Mouse (Mus musculus) stomach, postnatal 0 days (tissue): ENCODE data around the gene Dnajb1. TPM values are rescaled to one million over a fixed set of nuclear protein-coding genes. Genes with fewer than 3 reads are reported as not detected.

Experiments used
- ATAC-seq: fragments of 200-750 bp; cut with Nextera tagmentation; 2 replicates; pipeline ENCODE4 v1.8.0; 2017; ENCODE audit not compliant: low FRiP score, low TSS enrichment
- DNase-seq: peaks from one replicate; pipeline ENCODE4 v3.0.0-alpha.2; 2016; ENCODE audit warnings: low spot score
- H3K27ac ChIP-seq: fragments of 300-500 bp; sonication (generic); replicated peaks from 2 replicates; pipeline ENCODE4 v1.5.1; 2014; ENCODE audit warnings: mild to moderate bottlenecking, control low read depth
- H3K27me3 ChIP-seq: fragments of 300-500 bp; sonication (generic); 2 replicates; pipeline ENCODE4 v1.6.1; 2014; ENCODE audit warnings: low read length; ENCODE audit not compliant: control insufficient read depth, insufficient read depth
- H3K36me3 ChIP-seq: fragments of 300-500 bp; sonication (generic); 2 replicates; pipeline ENCODE4 v1.6.1; 2014; ENCODE audit warnings: low read length, mixed read lengths; ENCODE audit not compliant: control insufficient read depth, insufficient read depth
- H3K4me1 ChIP-seq: fragments of 300-500 bp; sonication (generic); replicated peaks from 2 replicates; pipeline ENCODE4 v1.6.1; 2014; ENCODE audit warnings: antibody characterized with exemption; ENCODE audit not compliant: control insufficient read depth, insufficient read depth
- H3K4me2 ChIP-seq: fragments of 300-500 bp; sonication (generic); replicated peaks from 2 replicates; pipeline ENCODE4 v1.6.1; 2014; ENCODE audit warnings: low read depth, mild to moderate bottlenecking, control low read depth, moderate library complexity
- H3K4me3 ChIP-seq: fragments of 300-500 bp; sonication (generic); 2 replicates; pipeline ENCODE4 v1.5.1; 2014; ENCODE audit warnings: low read depth, low read length, control low read depth
- H3K9ac ChIP-seq: fragments of 300-500 bp; sonication (generic); 2 replicates; pipeline ENCODE4 v1.6.1; 2014; ENCODE audit warnings: mild to moderate bottlenecking, low read length, control low read depth, mixed read lengths
- H3K9me3 ChIP-seq: fragments of 300-500 bp; sonication (generic); 2 replicates; pipeline ENCODE4 v1.6.1; 2016; ENCODE audit warnings: low read length; ENCODE audit not compliant: control insufficient read depth
- CTCF ChIP-seq: IDR thresholded peaks from 2 replicates; pipeline ENCODE4 v1.5.1; 2016; ENCODE audit warnings: antibody characterized with exemption, low read depth, mild to moderate bottlenecking, moderate library complexity
- EP300 ChIP-seq: optimal IDR thresholded peaks from 2 replicates; pipeline ENCODE3; 2016; ENCODE audit warnings: antibody characterized with exemption
- WGBS: fragments of 180-500 bp; shearing (Covaris S2); extraction: QIAGEN DNeasy Blood & Tissue Kit; methylation state at CpG from one replicate; pipeline ENCODE4 v1.1.7; 2014; 5-methylcytosine and 5-hydroxymethylcytosine counted together
- polyA plus RNA-seq: library from polyadenylated mRNA; unstranded; fragments of >200 nt; fragmentation: Nextera tagmentation; extraction: Ambion mirVana; gene quantifications from 2 replicates; pipeline ENCODE4 v1.2.1, GENCODE M21; 2015

The Dnajb1 gene
- polyA plus RNA-seq, 1 experiment from 2014 or later, result 36.9 TPM

GRCm38 (mm10) chr8:83618566-83618965 is 10.6 kb downstream of the Dnajb1 start:
- Histone ChIP-seq H3K36me3 (peaks cover 2% of the 10 kb centered on the region; the same call in 1 of the 2 replicates), H3K9me3 (0 out of 2 replicates have a peak, but pooled peaks cover 5% of the 10 kb centered on the region), H3K4me3 (no peak overlapping the region), H3K4me2 (no peak overlapping the region), H3K27me3 (no peaks in the 10 kb centered on the region), H3K9ac (no peak overlapping the region), H3K27ac (no peak overlapping the region), H3K4me1 (no peaks in the 10 kb centered on the region)
- DNase-seq, result no peak
- TF ChIP-seq CTCF, result no peak
- no peak for TF ChIP-seq EP300
- WGBS, result 93% methylated on average over 2 of the region's 2 CpGs
- ATAC-seq, result no peak

- TF ChIP-seq EP300 (peak; percentile 82), CTCF (no peak)
- DNase-seq (peak; percentile 57), ATAC-seq (peak; percentile 86)
- no peak overlapping the region for H3K4me2 ChIP-seq
- no peaks in the 10 kb centered on the region for H3K4me1 ChIP-seq
- H3K9ac ChIP-seq, result no peak overlapping the region
- WGBS, result 64% methylated on average over 9 of the region's 9 CpGs
- H3K4me3 ChIP-seq, result no peak overlapping the region
- no peaks in the 10 kb centered on the region for H3K27me3 ChIP-seq
- 0 out of 2 replicates have a peak, but pooled peaks cover 5% of the 10 kb centered on the region for H3K9me3 ChIP-seq
- H3K36me3 ChIP-seq, result no peaks in the 10 kb centered on the region
- peak overlapping the region; percentile 73 for H3K27ac ChIP-seq
Observed at GRCm38 (mm10) chr8:83619568-83620285, 11.7 kb downstream of the Dnajb1 start.

GRCm38 (mm10) chr8:83621691-83622388 is 13.8 kb downstream of the Dnajb1 start:
- ATAC-seq, result no peak; the same call in 1 of the 2 replicates
- WGBS, result 51% methylated on average over 15 of the region's 15 CpGs

GRCm38 (mm10) chr8:83622389-83622989 is 14.5 kb downstream of the Dnajb1 start:
- Histone ChIP-seq H3K4me1 (no peaks in the 10 kb centered on the region), H3K4me3 (peak overlapping the region; percentile 27), H3K4me2 (peak overlapping the region; percentile 61), H3K9me3 (0 out of 2 replicates have a peak, but pooled peaks cover 5% of the 10 kb centered on the region), H3K27ac (no peak overlapping the region), H3K36me3 (no peaks in the 10 kb centered on the region), H3K9ac (peak overlapping the region; percentile 55), H3K27me3 (no peaks in the 10 kb centered on the region)
- WGBS, result 7% methylated on average over 23 of the region's 23 CpGs
- DNase-seq, result peak; percentile 91
- ATAC-seq, result peak; percentile 82
- TF ChIP-seq CTCF (peak; percentile 97), EP300 (no peak)

More at GRCm38 (mm10) chr8:83621691-83622388, 13.8 kb downstream of the Dnajb1 start:
- H3K36me3 ChIP-seq, result no peaks in the 10 kb centered on the region
- 0 out of 2 replicates have a peak, but pooled peaks cover 5% of the 10 kb centered on the region for H3K9me3 ChIP-seq
- TF ChIP-seq CTCF (no peak), EP300 (no peak)
- H3K4me3 ChIP-seq, result peak overlapping the region; percentile 27
- DNase-seq, result no peak
- H3K27me3 ChIP-seq, result no peaks in the 10 kb centered on the region
- peak overlapping the region; percentile 55 for H3K9ac ChIP-seq
- no peak overlapping the region for H3K27ac ChIP-seq
- peak overlapping the region; percentile 61 for H3K4me2 ChIP-seq
- H3K4me1 ChIP-seq, result no peaks in the 10 kb centered on the region

- no peaks in the 10 kb centered on the region for H3K36me3 ChIP-seq
- DNase-seq (no peak), ATAC-seq (no peak)
- no peak overlapping the region for H3K4me3 ChIP-seq
- H3K4me1 ChIP-seq, result no peaks in the 10 kb centered on the region
- H3K27ac ChIP-seq, result no peak overlapping the region
- TF ChIP-seq CTCF, result no peak
- TF ChIP-seq EP300, result no peak
- no peaks in the 10 kb centered on the region for H3K27me3 ChIP-seq
- no peak overlapping the region for H3K4me2 ChIP-seq
- H3K9ac ChIP-seq, result no peak overlapping the region
- H3K9me3 ChIP-seq, result 0 out of 2 replicates have a peak, but pooled peaks cover 2% of the 10 kb centered on the region
- 95% methylated on average over 7 of the region's 7 CpGs for WGBS
Observed at GRCm38 (mm10) chr8:83623549-83623948, 15.6 kb downstream of the Dnajb1 start.
